Mouse (Mus musculus): ENCODE measurements around the gene Lyl1.

Lyl1 gene

GRCm38 (mm10) chr8:84700941-84701911 is at the start of gene Lyl1:
Gene Lyl1, plus strand, starts transcription at chr8:84701457.
- DNase-seq (ENCODE audit: low spot score in 2 of 2): peak in 1 of 2 experiments; percentile 60

- no peak for DNase-seq (ENCODE audit: low spot score in 2 of 2)
Observed at GRCm38 (mm10) chr8:84653092-84653631, 48.1 kb upstream of the Lyl1 start.

GRCm38 (mm10) chr8:84654597-84654996 is 46.7 kb upstream of the Lyl1 start:
- no peak for DNase-seq (ENCODE audit: low spot score in 2 of 2)

- DNase-seq (ENCODE audit: low spot score in 2 of 2): no peak
Observed at GRCm38 (mm10) chr8:84655336-84656190, 45.7 kb upstream of the Lyl1 start.

- no peak for DNase-seq (ENCODE audit: low spot score in 2 of 2)
Observed at GRCm38 (mm10) chr8:84656191-84656525, 45.1 kb upstream of the Lyl1 start.

- DNase-seq (ENCODE audit: low spot score in 2 of 2): peak; percentile 80 to 89
Observed at GRCm38 (mm10) chr8:84656641-84657126, 44.6 kb upstream of the Lyl1 start.

GRCm38 (mm10) chr8:84657203-84657602 is 44.1 kb upstream of the Lyl1 start:
- no peak for DNase-seq (ENCODE audit: low spot score in 2 of 2)

- DNase-seq (ENCODE audit: low spot score in 2 of 2): no peak
Observed at GRCm38 (mm10) chr8:84657680-84658079, 43.6 kb upstream of the Lyl1 start.

GRCm38 (mm10) chr8:84658951-84659350 is 42.3 kb upstream of the Lyl1 start:
- DNase-seq (ENCODE audit: low spot score in 2 of 2): no peak

GRCm38 (mm10) chr8:84659936-84660818 is 41.1 kb upstream of the Lyl1 start:
- peak; percentile 61 to 71 for DNase-seq (ENCODE audit: low spot score in 2 of 2)

GRCm38 (mm10) chr8:84660819-84661457 is 40.3 kb upstream of the Lyl1 start:
- peak; percentile 72 to 84 for DNase-seq (ENCODE audit: low spot score in 2 of 2)

- peak; percentile 92 to 95 for DNase-seq (ENCODE audit: low spot score in 2 of 2)
Observed at GRCm38 (mm10) chr8:84661458-84661871, 39.8 kb upstream of the Lyl1 start.

- peak in 1 of 2 experiments; percentile 36 for DNase-seq (ENCODE audit: low spot score in 2 of 2)
Observed at GRCm38 (mm10) chr8:84661961-84662571, 39.2 kb upstream of the Lyl1 start.

- peak; percentile 97 for DNase-seq (ENCODE audit: low spot score in 2 of 2)
Observed at GRCm38 (mm10) chr8:84662581-84663065, 38.6 kb upstream of the Lyl1 start, which contains the start of gene Ier2. Gene Ier2, minus strand, starts transcription at chr8:84662852.

GRCm38 (mm10) chr8:84663483-84664327 is 37.6 kb upstream of the Lyl1 start:
- DNase-seq (ENCODE audit: low spot score in 2 of 2): peak; percentile 96 to 98

GRCm38 (mm10) chr8:84664566-84665384 is 36.5 kb upstream of the Lyl1 start:
- DNase-seq (ENCODE audit: low spot score in 2 of 2): peak; percentile 64 to 81

- no peak for DNase-seq (ENCODE audit: low spot score in 2 of 2)
Observed at GRCm38 (mm10) chr8:84665385-84665893, 35.8 kb upstream of the Lyl1 start.

GRCm38 (mm10) chr8:84668081-84668480 is 33.2 kb upstream of the Lyl1 start:
- no peak for DNase-seq (ENCODE audit: low spot score in 2 of 2)

Data from urinary bladder, postnatal 36 days (tissue).